Mouse (Mus musculus) heart, embryonic 12.5 days (tissue): ENCODE measurements at regions not wholly inside any gene's neighbourhood (a gene's known extent, or its start where the extent isn't known, plus 50 kb on each side); places are given as distances from the start of the nearest gene placed in this dataset.
A peak's percentile ranks its signal among the peaks of the same experiment; 100 is the strongest.

Experiments
- ATAC-seq: fragments of 200-750 bp; cut with Nextera tagmentation; 2 replicates; pipeline ENCODE4 v1.8.0; 2017; ENCODE audit warnings: moderate TSS enrichment, moderate library complexity; ENCODE audit not compliant: insufficient number of reproducible peaks, low FRiP score
- H3K27ac ChIP-seq: fragments of 300-500 bp; sonication (generic); 2 replicates; pipeline ENCODE4 v1.5.1; 2016; ENCODE audit warnings: mild to moderate bottlenecking, moderate library complexity; ENCODE audit not compliant: poor library complexity, severe bottlenecking
- H3K27me3 ChIP-seq: fragments of 300-500 bp; sonication (generic); replicated peaks from 2 replicates; pipeline ENCODE4 v1.6.1; 2016; ENCODE audit warnings: mild to moderate bottlenecking, moderate library complexity
- H3K36me3 ChIP-seq: fragments of 300-500 bp; sonication (generic); 2 replicates; pipeline ENCODE4 v1.6.1; 2016; ENCODE audit warnings: mild to moderate bottlenecking, moderate library complexity
- H3K4me1 ChIP-seq: fragments of 300-500 bp; sonication (generic); replicated peaks from 2 replicates; pipeline ENCODE4 v1.6.1; 2016; ENCODE audit warnings: mild to moderate bottlenecking
- H3K4me2 ChIP-seq: fragments of 300-500 bp; sonication (generic); 2 replicates; pipeline ENCODE4 v1.6.1; 2016; ENCODE audit warnings: mild to moderate bottlenecking, moderate library complexity
- H3K4me3 ChIP-seq: fragments of 300-500 bp; sonication (generic); 2 replicates; pipeline ENCODE4 v1.5.1; 2016; ENCODE audit warnings: mild to moderate bottlenecking
- H3K9ac ChIP-seq: fragments of 300-500 bp; sonication (generic); 2 replicates; pipeline ENCODE4 v1.6.1; 2016; ENCODE audit warnings: mild to moderate bottlenecking, moderate library complexity
- H3K9me3 ChIP-seq: fragments of 300-500 bp; sonication (generic); replicated peaks from 2 replicates; pipeline ENCODE4 v1.6.1; 2016; ENCODE audit warnings: mild to moderate bottlenecking, moderate library complexity
- WGBS: fragments of 180-500 bp; shearing (Covaris S2); methylation state at CpG from one replicate; pipeline ENCODE4 v1.1.7; 2016; 5-methylcytosine and 5-hydroxymethylcytosine counted together

GRCm38 (mm10) chr15:51502742-51503270 lies 2381.9 kb upstream of the Gm7489 start:
- H3K9ac ChIP-seq: no peak overlapping the region
- peak overlapping the region; percentile 21; the same call in 1 of the 2 replicates for H3K4me3 ChIP-seq
- no peak for ATAC-seq

GRCm38 (mm10) chr15:51503341-51503740 lies 2381.4 kb upstream of the Gm7489 start:
- H3K4me2 ChIP-seq: peak overlapping the region; percentile 61
- 16% methylated on average over 8 of the region's 8 CpGs for WGBS
- H3K4me1 ChIP-seq: 0 out of 2 replicates have a peak, but pooled peaks cover 3% of the 10 kb centered on the region
- ATAC-seq: no peak
- H3K27ac ChIP-seq: no peak overlapping the region
- H3K36me3 ChIP-seq: no peaks in the 10 kb centered on the region
- no peaks in the 10 kb centered on the region for H3K27me3 ChIP-seq
- peak overlapping the region; percentile 21 for H3K4me3 ChIP-seq
- no peaks in the 10 kb centered on the region for H3K9me3 ChIP-seq
- H3K9ac ChIP-seq: no peak overlapping the region

More at GRCm38 (mm10) chr15:51502742-51503270, 2381.9 kb upstream of the Gm7489 start:
- WGBS: 52% methylated on average over 10 of the region's 10 CpGs
- Histone ChIP-seq H3K4me2 (peak overlapping the region; percentile 61), H3K27ac (no peak overlapping the region), H3K27me3 (no peaks in the 10 kb centered on the region), H3K4me1 (0 out of 2 replicates have a peak, but pooled peaks cover 3% of the 10 kb centered on the region), H3K9me3 (no peaks in the 10 kb centered on the region), H3K36me3 (no peaks in the 10 kb centered on the region)

- H3K9ac ChIP-seq: no peak overlapping the region
- H3K27me3 ChIP-seq: no peaks in the 10 kb centered on the region
- H3K4me3 ChIP-seq: no peak overlapping the region
- H3K36me3 ChIP-seq: no peaks in the 10 kb centered on the region
- no peak overlapping the region for H3K4me2 ChIP-seq
- H3K27ac ChIP-seq: no peak overlapping the region
- ATAC-seq: no peak
- WGBS: 76% methylated on average over 11 of the region's 11 CpGs
- no peaks in the 10 kb centered on the region for H3K9me3 ChIP-seq
- 0 out of 2 replicates have a peak, but pooled peaks cover 3% of the 10 kb centered on the region for H3K4me1 ChIP-seq
Measured at GRCm38 (mm10) chr15:51504016-51504760, 2380.5 kb upstream of the Gm7489 start.

- H3K27me3 ChIP-seq: no peaks in the 10 kb centered on the region
- H3K36me3 ChIP-seq: no peaks in the 10 kb centered on the region
- no peak overlapping the region for H3K4me2 ChIP-seq
- no peaks in the 10 kb centered on the region for H3K9me3 ChIP-seq
- H3K4me3 ChIP-seq: no peak overlapping the region
- no peak for ATAC-seq
- WGBS: 86% methylated on average over 5 of the region's 5 CpGs
- no peak overlapping the region for H3K9ac ChIP-seq
- no peak overlapping the region for H3K27ac ChIP-seq
- H3K4me1 ChIP-seq: 0 out of 2 replicates have a peak, but pooled peaks cover 3% of the 10 kb centered on the region
Measured at GRCm38 (mm10) chr15:51504789-51505188, 2379.9 kb upstream of the Gm7489 start.

- H3K4me2 ChIP-seq: no peak overlapping the region
- no peak overlapping the region for H3K4me3 ChIP-seq
- H3K27ac ChIP-seq: no peak overlapping the region
- H3K4me1 ChIP-seq: 0 out of 2 replicates have a peak, but pooled peaks cover 3% of the 10 kb centered on the region
- H3K9me3 ChIP-seq: no peaks in the 10 kb centered on the region
- WGBS: 69% methylated on average over 2 of the region's 2 CpGs
- H3K36me3 ChIP-seq: no peaks in the 10 kb centered on the region
- H3K9ac ChIP-seq: no peak overlapping the region
- H3K27me3 ChIP-seq: no peaks in the 10 kb centered on the region
- ATAC-seq: no peak
Measured at GRCm38 (mm10) chr15:51507126-51507525, 2377.6 kb upstream of the Gm7489 start.

GRCm38 (mm10) chr15:51511319-51511718 lies 2373.4 kb upstream of the Gm7489 start:
- Histone ChIP-seq H3K27ac (no peak overlapping the region), H3K27me3 (no peaks in the 10 kb centered on the region), H3K36me3 (no peaks in the 10 kb centered on the region), H3K4me2 (no peak overlapping the region), H3K4me3 (no peak overlapping the region), H3K9ac (no peak overlapping the region), H3K4me1 (no peaks in the 10 kb centered on the region), H3K9me3 (no peaks in the 10 kb centered on the region)
- ATAC-seq: no peak
- WGBS: 52% methylated on average over 5 of the region's 5 CpGs

GRCm38 (mm10) chr15:51536317-51536716 lies 2348.4 kb upstream of the Gm7489 start:
- no peak overlapping the region for H3K4me3 ChIP-seq
- H3K27ac ChIP-seq: no peak overlapping the region
- H3K27me3 ChIP-seq: no peaks in the 10 kb centered on the region
- no peaks in the 10 kb centered on the region for H3K36me3 ChIP-seq
- no peaks in the 10 kb centered on the region for H3K9me3 ChIP-seq
- ATAC-seq: no peak
- no peak overlapping the region for H3K9ac ChIP-seq
- H3K4me2 ChIP-seq: no peak overlapping the region
- H3K4me1 ChIP-seq: no peaks in the 10 kb centered on the region
- 48% methylated on average over 5 of the region's 5 CpGs for WGBS

GRCm38 (mm10) chr15:51551216-51551775 lies 2333.4 kb upstream of the Gm7489 start:
- H3K9ac ChIP-seq: no peak overlapping the region
- H3K36me3 ChIP-seq: no peaks in the 10 kb centered on the region
- no peak overlapping the region for H3K27ac ChIP-seq
- no peaks in the 10 kb centered on the region for H3K27me3 ChIP-seq
- no peaks in the 10 kb centered on the region for H3K9me3 ChIP-seq
- no peak for ATAC-seq
- no peaks in the 10 kb centered on the region for H3K4me1 ChIP-seq
- H3K4me3 ChIP-seq: no peak overlapping the region
- H3K4me2 ChIP-seq: no peak overlapping the region
- WGBS: 74% methylated on average over 4 of the region's 4 CpGs

- ATAC-seq: no peak
- Histone ChIP-seq H3K36me3 (no peaks in the 10 kb centered on the region), H3K4me3 (no peak overlapping the region), H3K9me3 (no peaks in the 10 kb centered on the region), H3K4me2 (no peak overlapping the region), H3K9ac (no peak overlapping the region), H3K27me3 (no peaks in the 10 kb centered on the region), H3K27ac (no peak overlapping the region), H3K4me1 (no peaks in the 10 kb centered on the region)
Measured at GRCm38 (mm10) chr15:51558215-51558614, 2326.5 kb upstream of the Gm7489 start.

GRCm38 (mm10) chr15:51565543-51565942 lies 2319.2 kb upstream of the Gm7489 start:
- H3K27me3 ChIP-seq: no peaks in the 10 kb centered on the region
- no peak overlapping the region for H3K4me3 ChIP-seq
- H3K36me3 ChIP-seq: no peaks in the 10 kb centered on the region
- 74% methylated on average over 3 of the region's 3 CpGs for WGBS
- no peak for ATAC-seq
- H3K4me1 ChIP-seq: no peaks in the 10 kb centered on the region
- peaks cover 3% of the 10 kb centered on the region; the same call in 1 of the 2 replicates for H3K9me3 ChIP-seq
- no peak overlapping the region for H3K9ac ChIP-seq
- no peak overlapping the region for H3K27ac ChIP-seq
- no peak overlapping the region for H3K4me2 ChIP-seq

- H3K4me1 ChIP-seq: no peaks in the 10 kb centered on the region; the same call in 1 of the 2 replicates
- peaks cover 3% of the 10 kb centered on the region; the same call in 1 of the 2 replicates for H3K9me3 ChIP-seq
- no peak for ATAC-seq
- no peaks in the 10 kb centered on the region for H3K27me3 ChIP-seq
- H3K9ac ChIP-seq: no peak overlapping the region
- 70% methylated on average over 1 of the region's 1 CpGs for WGBS
- no peak overlapping the region for H3K4me2 ChIP-seq
- H3K4me3 ChIP-seq: no peak overlapping the region
- H3K36me3 ChIP-seq: no peaks in the 10 kb centered on the region
- H3K27ac ChIP-seq: no peak overlapping the region
Measured at GRCm38 (mm10) chr15:51570631-51571030, 2314.1 kb upstream of the Gm7489 start.
